Mouse (Mus musculus) bone marrow, adult 2 months (tissue): ENCODE data around the gene Stox2. TPM values are rescaled to one million over a fixed set of nuclear protein-coding genes. Genes with fewer than 3 reads are reported as not detected.

ENCODE experiments used
- H3K27ac ChIP-seq: fragments of 200-500 bp; 2 replicates; pipeline ENCODE4 v1.5.1; 2012; ENCODE audit warnings: low read depth, mild to moderate bottlenecking, control low read depth, inconsistent platforms, low read length; ENCODE audit not compliant: control insufficient read depth, poor library complexity, insufficient read depth
- H3K4me1 ChIP-seq: fragments of 200-500 bp; 2 replicates; pipeline ENCODE4 v1.6.1; 2011; ENCODE audit warnings: low read length; ENCODE audit not compliant: control insufficient read depth, insufficient read depth
- H3K4me3 ChIP-seq: fragments of 200-500 bp; replicated peaks from 2 replicates; pipeline ENCODE3; 2011; ENCODE audit warnings: mild to moderate bottlenecking, low read depth, low read length, control low read depth; ENCODE audit not compliant: control insufficient read depth
- CTCF ChIP-seq: fragments of 200-500 bp; IDR thresholded peaks from 2 replicates; pipeline ENCODE4 v1.5.1; 2011; ENCODE audit warnings: low read length, control low read depth; ENCODE audit not compliant: control insufficient read depth, insufficient read depth
- POLR2A ChIP-seq: fragments of 200-500 bp; IDR thresholded peaks from 2 replicates; pipeline ENCODE4 v1.6.1; 2011; ENCODE audit warnings: low read depth, mild to moderate bottlenecking, control low read depth, low read length, borderline replicate concordance; ENCODE audit not compliant: control insufficient read depth
- WGBS: fragments of 180-500 bp; shearing (Covaris S2); methylation state at CpG from one replicate; pipeline ENCODE4 v1.1.7; 2018; 5-methylcytosine and 5-hydroxymethylcytosine counted together
- polyA plus RNA-seq: library from polyadenylated mRNA; stranded (reverse); fragments of >200 nt; gene quantifications from 2 replicates; pipeline ENCODE4 v1.2.4, GENCODE M21; 2011; ENCODE audit warnings: low replicate concordance; ENCODE audit not compliant: missing spikeins, insufficient read depth, insufficient read length

The Stox2 gene
- polyA plus RNA-seq, 1 experiment: 3.2 TPM

DNA sequence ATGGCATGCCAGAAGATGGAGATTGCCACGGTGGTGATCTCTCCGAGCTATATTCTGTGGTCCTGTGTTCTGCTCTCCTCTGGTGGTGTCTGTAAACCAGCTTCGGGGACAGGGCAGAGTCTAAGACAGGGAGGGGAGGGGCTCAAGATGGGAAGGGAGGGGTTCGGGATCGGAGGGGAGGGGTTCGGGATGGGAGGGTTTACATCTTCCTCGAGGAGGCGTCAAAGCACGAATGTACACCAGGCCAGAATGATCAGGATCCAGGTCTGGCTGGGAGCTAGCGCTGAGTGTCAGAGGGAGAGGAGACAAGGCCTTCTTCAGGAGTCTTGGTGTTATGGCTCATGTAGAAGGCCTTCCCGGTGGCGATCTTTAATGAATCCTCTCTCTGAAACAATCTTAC is 109.7 kb downstream of the Stox2 start:
- 85% methylated on average over 12 of the region's 12 CpGs for WGBS
- H3K27ac ChIP-seq: no peak overlapping the region
- TF ChIP-seq POLR2A (no peak), CTCF (no peak)
- H3K4me3 ChIP-seq: no peak overlapping the region
- H3K4me1 ChIP-seq: no peaks in the 10 kb centered on the region

DNA sequence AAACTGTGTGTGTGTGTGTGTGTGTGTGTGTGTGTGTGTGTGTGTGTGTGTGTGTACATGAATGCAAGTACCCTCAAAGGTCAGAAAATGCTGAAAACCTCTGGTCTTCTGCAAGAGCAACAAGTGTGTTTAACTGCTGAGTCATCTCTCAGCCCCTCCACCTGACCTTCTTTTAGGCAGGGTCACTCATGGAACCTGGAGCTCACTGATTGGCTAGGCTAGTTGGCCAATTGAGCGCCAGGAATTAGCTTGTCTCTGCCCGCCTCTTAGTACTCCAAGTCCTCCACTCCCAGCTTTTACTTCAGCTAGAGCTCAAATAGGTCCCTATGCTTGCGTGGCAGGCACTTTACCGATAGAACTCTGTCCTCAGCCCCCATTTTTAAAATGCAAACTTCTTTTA is 110.2 kb downstream of the Stox2 start:
- Histone ChIP-seq H3K4me3 (no peak overlapping the region), H3K4me1 (no peaks in the 10 kb centered on the region), H3K27ac (no peak overlapping the region)
- WGBS: 85% methylated on average over 4 of the region's 4 CpGs
- no peak for TF ChIP-seq POLR2A
- no peak for TF ChIP-seq CTCF

DNA sequence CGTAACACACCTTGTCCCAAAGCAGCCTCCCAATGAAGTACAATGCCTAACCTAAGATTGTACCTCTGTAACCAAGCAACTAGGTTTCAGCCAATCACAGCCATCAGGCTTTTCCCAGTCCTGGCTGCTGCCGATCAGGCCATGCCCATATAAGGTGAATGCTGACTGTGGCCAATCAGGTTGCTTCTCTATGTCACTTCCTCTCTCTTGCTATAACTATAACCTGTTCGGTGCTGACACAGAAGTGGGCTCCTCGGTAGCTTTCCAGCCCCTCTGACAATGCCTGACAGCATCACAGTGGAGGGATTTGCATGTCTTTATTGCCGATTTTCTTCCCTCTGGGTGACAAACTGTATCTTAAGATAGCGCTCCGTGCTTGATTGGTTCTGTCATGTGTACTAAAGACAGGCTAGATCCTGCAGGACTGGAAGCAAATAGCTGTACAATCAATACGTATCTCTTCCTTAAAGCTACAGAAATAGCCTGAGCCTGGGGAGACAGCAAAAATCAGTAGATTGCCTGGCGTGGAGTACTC is 111.9 kb downstream of the Stox2 start:
- WGBS: 61% methylated on average over 9 of the region's 9 CpGs
- no peak overlapping the region for H3K27ac ChIP-seq
- no peaks in the 10 kb centered on the region for H3K4me1 ChIP-seq
- TF ChIP-seq POLR2A (no peak), CTCF (no peak)
- no peak overlapping the region for H3K4me3 ChIP-seq

DNA sequence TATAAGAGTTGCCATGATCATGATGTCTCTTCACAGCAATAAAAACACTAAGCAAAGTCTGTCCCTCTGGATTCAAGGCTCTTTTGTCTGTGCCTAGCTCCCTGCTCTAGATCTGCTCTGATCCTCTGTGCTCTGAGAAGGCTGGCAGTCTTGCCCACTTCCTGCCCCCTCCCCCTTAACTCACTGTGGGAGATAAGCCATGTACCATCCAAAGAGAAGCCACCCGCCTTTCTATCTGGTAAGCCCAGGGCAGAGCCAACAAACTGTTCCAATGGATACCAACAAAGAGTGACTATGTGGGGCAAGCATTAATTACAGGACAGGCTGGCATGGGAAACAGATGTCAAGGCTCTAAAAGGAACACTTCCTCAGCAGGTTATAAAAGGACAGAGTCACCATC is 113.2 kb downstream of the Stox2 start:
- 55% methylated on average over 1 of the region's 1 CpGs for WGBS
- TF ChIP-seq CTCF: no peak
- no peak for TF ChIP-seq POLR2A
- H3K27ac ChIP-seq: no peak overlapping the region
- no peaks in the 10 kb centered on the region for H3K4me1 ChIP-seq
- H3K4me3 ChIP-seq: no peak overlapping the region

DNA sequence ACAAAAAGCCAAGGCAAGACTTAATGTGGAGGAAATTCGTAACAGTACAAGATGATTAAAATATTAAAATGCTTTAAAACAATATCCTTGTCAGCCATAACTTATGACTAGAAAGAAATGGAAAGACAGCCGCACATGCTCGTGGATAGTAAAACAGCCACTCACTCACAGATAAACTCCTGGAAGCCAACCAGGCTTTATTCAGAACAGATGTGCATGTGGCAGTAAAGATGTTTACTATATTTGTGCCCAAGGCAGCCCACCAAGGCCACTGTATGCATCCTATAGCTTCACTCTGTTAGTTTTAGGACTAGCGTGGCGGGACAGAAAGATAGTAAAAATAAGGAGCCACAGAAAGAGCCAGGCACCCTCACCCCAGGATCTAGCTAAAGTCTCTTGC is 115.2 kb downstream of the Stox2 start:
- TF ChIP-seq CTCF (no peak), POLR2A (no peak)
- 82% methylated on average over 5 of the region's 5 CpGs for WGBS

GRCm38 (mm10) chr8:47326348-47326747 is 119.8 kb downstream of the Stox2 start:
- WGBS: 27% methylated on average over 8 of the region's 8 CpGs
- no peaks in the 10 kb centered on the region for H3K4me1 ChIP-seq

More for the DNA sequence above, 115.2 kb downstream of the Stox2 start:
- H3K4me3 ChIP-seq: no peak overlapping the region
- H3K4me1 ChIP-seq: no peaks in the 10 kb centered on the region
- no peak overlapping the region for H3K27ac ChIP-seq

GRCm38 (mm10) chr8:47324117-47324820 is 121.9 kb downstream of the Stox2 start:
- H3K4me3 ChIP-seq: no peak overlapping the region
- H3K27ac ChIP-seq: no peak overlapping the region
- 66% methylated on average over 16 of the region's 16 CpGs for WGBS
- TF ChIP-seq CTCF (no peak), POLR2A (no peak)
- H3K4me1 ChIP-seq: no peaks in the 10 kb centered on the region

More at GRCm38 (mm10) chr8:47326348-47326747, 119.8 kb downstream of the Stox2 start:
- Histone ChIP-seq H3K27ac (no peak overlapping the region), H3K4me3 (no peak overlapping the region)
- TF ChIP-seq CTCF (no peak), POLR2A (no peak)

- WGBS: 80% methylated on average over 5 of the region's 5 CpGs
- Histone ChIP-seq H3K27ac (no peak overlapping the region), H3K4me3 (no peak overlapping the region), H3K4me1 (no peaks in the 10 kb centered on the region)
- TF ChIP-seq CTCF (no peak), POLR2A (no peak)
Measured at GRCm38 (mm10) chr8:47321282-47321681, 124.9 kb downstream of the Stox2 start.
